Mouse (Mus musculus): Measurements from ENCODE around the gene D10Wsu102e. TPM values are rescaled to one million over a fixed set of nuclear protein-coding genes. Genes with fewer than 3 reads are reported as not detected.

D10Wsu102e gene
- polyA plus RNA-seq, 1 experiment from 2014 or later = 0.41 TPM

GRCm38 (mm10) chr10:83325903-83326302 is 34.1 kb upstream of the D10Wsu102e start:
- WGBS = 92% methylated on average over 1 of the region's 1 CpGs

GRCm38 (mm10) chr10:83326648-83327285 is 33.3 kb upstream of the D10Wsu102e start:
- 88% methylated on average over 14 of the region's 14 CpGs for WGBS
- H3K9me3 ChIP-seq (ENCODE audit: control insufficient read depth, low read length) = no peaks in the 10 kb centered on the region
- no peaks in the 10 kb centered on the region for H3K27me3 ChIP-seq (ENCODE audit: control insufficient read depth, insufficient read depth, low read length)
- ATAC-seq (ENCODE audit: insufficient number of reproducible peaks, insufficient read depth, low FRiP score, low read depth) = no peak
- no peak overlapping the region for H3K4me3 ChIP-seq (ENCODE audit: control insufficient read depth in 1 of 2, insufficient read depth in 1 of 2, low read depth in 1 of 2, low read length in 2 of 2)
- H3K27ac ChIP-seq (replicated peaks in 1 of 2; ENCODE audit: control insufficient read depth in 1 of 2, insufficient read depth in 1 of 2, low read depth in 2 of 2, low read length in 2 of 2) = no peak overlapping the region
- H3K36me3 ChIP-seq (ENCODE audit: control insufficient read depth, insufficient read depth, low read length) = no peaks in the 10 kb centered on the region
- H3K4me1 ChIP-seq (ENCODE audit: control insufficient read depth in 2 of 2, insufficient read depth in 2 of 2, low read length in 2 of 2) = no peaks in the 10 kb centered on the region
- H3K9ac ChIP-seq (ENCODE audit: low read length) = no peak overlapping the region
- H3K4me2 ChIP-seq (ENCODE audit: low read length) = no peak overlapping the region

More at GRCm38 (mm10) chr10:83325903-83326302, 34.1 kb upstream of the D10Wsu102e start:
- Histone ChIP-seq H3K4me2 (ENCODE audit: low read length) (no peak overlapping the region), H3K27me3 (ENCODE audit: control insufficient read depth, insufficient read depth, low read length) (no peaks in the 10 kb centered on the region), H3K36me3 (ENCODE audit: control insufficient read depth, insufficient read depth, low read length) (no peaks in the 10 kb centered on the region), H3K27ac (replicated peaks in 1 of 2; ENCODE audit: control insufficient read depth in 1 of 2, insufficient read depth in 1 of 2, low read depth in 2 of 2, low read length in 2 of 2) (no peak overlapping the region), H3K9me3 (ENCODE audit: control insufficient read depth, low read length) (no peaks in the 10 kb centered on the region), H3K9ac (ENCODE audit: low read length) (no peak overlapping the region), H3K4me3 (ENCODE audit: control insufficient read depth in 1 of 2, insufficient read depth in 1 of 2, low read depth in 1 of 2, low read length in 2 of 2) (no peak overlapping the region), H3K4me1 (ENCODE audit: control insufficient read depth in 2 of 2, insufficient read depth in 2 of 2, low read length in 2 of 2) (no peaks in the 10 kb centered on the region)
- no peak for ATAC-seq (ENCODE audit: insufficient number of reproducible peaks, insufficient read depth, low FRiP score, low read depth)

GRCm38 (mm10) chr10:83328791-83329190 is 31.2 kb upstream of the D10Wsu102e start:
- H3K4me2 ChIP-seq (ENCODE audit: low read length) = no peak overlapping the region
- no peaks in the 10 kb centered on the region for H3K9me3 ChIP-seq (ENCODE audit: control insufficient read depth, low read length)
- no peak overlapping the region for H3K4me3 ChIP-seq (ENCODE audit: control insufficient read depth in 1 of 2, insufficient read depth in 1 of 2, low read depth in 1 of 2, low read length in 2 of 2)
- H3K4me1 ChIP-seq (ENCODE audit: control insufficient read depth in 2 of 2, insufficient read depth in 2 of 2, low read length in 2 of 2) = no peaks in the 10 kb centered on the region
- no peaks in the 10 kb centered on the region for H3K27me3 ChIP-seq (ENCODE audit: control insufficient read depth, insufficient read depth, low read length)
- H3K9ac ChIP-seq (ENCODE audit: low read length) = no peak overlapping the region
- H3K36me3 ChIP-seq (ENCODE audit: control insufficient read depth, insufficient read depth, low read length) = no peaks in the 10 kb centered on the region
- WGBS = 82% methylated on average over 5 of the region's 5 CpGs
- no peak for ATAC-seq (ENCODE audit: insufficient number of reproducible peaks, insufficient read depth, low FRiP score, low read depth)
- H3K27ac ChIP-seq (replicated peaks in 1 of 2; ENCODE audit: control insufficient read depth in 1 of 2, insufficient read depth in 1 of 2, low read depth in 2 of 2, low read length in 2 of 2) = no peak overlapping the region

- ATAC-seq (ENCODE audit: insufficient number of reproducible peaks, insufficient read depth, low FRiP score, low read depth) = no peak
- no peaks in the 10 kb centered on the region for H3K9me3 ChIP-seq (ENCODE audit: control insufficient read depth, low read length)
- WGBS = 79% methylated on average over 6 of the region's 6 CpGs
- no peak overlapping the region for H3K27ac ChIP-seq (replicated peaks in 1 of 2; ENCODE audit: control insufficient read depth in 1 of 2, insufficient read depth in 1 of 2, low read depth in 2 of 2, low read length in 2 of 2)
- H3K4me1 ChIP-seq (ENCODE audit: control insufficient read depth in 2 of 2, insufficient read depth in 2 of 2, low read length in 2 of 2) = no peaks in the 10 kb centered on the region
- H3K4me2 ChIP-seq (ENCODE audit: low read length) = no peak overlapping the region
- no peak overlapping the region for H3K4me3 ChIP-seq (ENCODE audit: control insufficient read depth in 1 of 2, insufficient read depth in 1 of 2, low read depth in 1 of 2, low read length in 2 of 2)
- peaks cover 15% of the 10 kb centered on the region for H3K27me3 ChIP-seq (ENCODE audit: control insufficient read depth, insufficient read depth, low read length)
- no peak overlapping the region for H3K9ac ChIP-seq (ENCODE audit: low read length)
- no peaks in the 10 kb centered on the region for H3K36me3 ChIP-seq (ENCODE audit: control insufficient read depth, insufficient read depth, low read length)
Observed at GRCm38 (mm10) chr10:83330336-83330735, 29.7 kb upstream of the D10Wsu102e start.

GRCm38 (mm10) chr10:83331811-83332210 is 28.2 kb upstream of the D10Wsu102e start:
- WGBS = 82% methylated on average over 5 of the region's 5 CpGs
- H3K4me1 ChIP-seq (ENCODE audit: control insufficient read depth in 2 of 2, insufficient read depth in 2 of 2, low read length in 2 of 2) = no peaks in the 10 kb centered on the region

GRCm38 (mm10) chr10:83332581-83332980 is 27.4 kb upstream of the D10Wsu102e start:
- Histone ChIP-seq H3K4me1 (ENCODE audit: control insufficient read depth in 2 of 2, insufficient read depth in 2 of 2, low read length in 2 of 2) (no peaks in the 10 kb centered on the region), H3K27me3 (ENCODE audit: control insufficient read depth, insufficient read depth, low read length) (peaks cover 33% of the 10 kb centered on the region), H3K9me3 (ENCODE audit: control insufficient read depth, low read length) (no peaks in the 10 kb centered on the region), H3K9ac (ENCODE audit: low read length) (no peak overlapping the region), H3K4me3 (ENCODE audit: control insufficient read depth in 1 of 2, insufficient read depth in 1 of 2, low read depth in 1 of 2, low read length in 2 of 2) (no peak overlapping the region), H3K4me2 (ENCODE audit: low read length) (no peak overlapping the region), H3K36me3 (ENCODE audit: control insufficient read depth, insufficient read depth, low read length) (no peaks in the 10 kb centered on the region), H3K27ac (replicated peaks in 1 of 2; ENCODE audit: control insufficient read depth in 1 of 2, insufficient read depth in 1 of 2, low read depth in 2 of 2, low read length in 2 of 2) (no peak overlapping the region)
- no peak for ATAC-seq (ENCODE audit: insufficient number of reproducible peaks, insufficient read depth, low FRiP score, low read depth)
- WGBS = 83% methylated on average over 11 of the region's 11 CpGs

More at GRCm38 (mm10) chr10:83331811-83332210, 28.2 kb upstream of the D10Wsu102e start:
- ATAC-seq (ENCODE audit: insufficient number of reproducible peaks, insufficient read depth, low FRiP score, low read depth) = no peak
- no peak overlapping the region for H3K27ac ChIP-seq (replicated peaks in 1 of 2; ENCODE audit: control insufficient read depth in 1 of 2, insufficient read depth in 1 of 2, low read depth in 2 of 2, low read length in 2 of 2)
- H3K27me3 ChIP-seq (ENCODE audit: control insufficient read depth, insufficient read depth, low read length) = peaks cover 27% of the 10 kb centered on the region
- H3K36me3 ChIP-seq (ENCODE audit: control insufficient read depth, insufficient read depth, low read length) = no peaks in the 10 kb centered on the region
- no peak overlapping the region for H3K9ac ChIP-seq (ENCODE audit: low read length)
- H3K9me3 ChIP-seq (ENCODE audit: control insufficient read depth, low read length) = no peaks in the 10 kb centered on the region
- H3K4me3 ChIP-seq (ENCODE audit: control insufficient read depth in 1 of 2, insufficient read depth in 1 of 2, low read depth in 1 of 2, low read length in 2 of 2) = no peak overlapping the region
- no peak overlapping the region for H3K4me2 ChIP-seq (ENCODE audit: low read length)

- no peak for ATAC-seq (ENCODE audit: insufficient number of reproducible peaks, insufficient read depth, low FRiP score, low read depth)
- H3K27me3 ChIP-seq (ENCODE audit: control insufficient read depth, insufficient read depth, low read length) = peaks cover 48% of the 10 kb centered on the region
- WGBS = 39% methylated on average over 7 of the region's 7 CpGs
Observed at GRCm38 (mm10) chr10:83336336-83336735, 23.7 kb upstream of the D10Wsu102e start.

More at GRCm38 (mm10) chr10:83336336-83336735, 23.7 kb upstream of the D10Wsu102e start:
- Histone ChIP-seq H3K9me3 (ENCODE audit: control insufficient read depth, low read length) (no peaks in the 10 kb centered on the region), H3K9ac (ENCODE audit: low read length) (no peak overlapping the region), H3K36me3 (ENCODE audit: control insufficient read depth, insufficient read depth, low read length) (no peaks in the 10 kb centered on the region), H3K4me1 (ENCODE audit: control insufficient read depth in 2 of 2, insufficient read depth in 2 of 2, low read length in 2 of 2) (no peaks in the 10 kb centered on the region), H3K4me2 (ENCODE audit: low read length) (no peak overlapping the region), H3K4me3 (ENCODE audit: control insufficient read depth in 1 of 2, insufficient read depth in 1 of 2, low read depth in 1 of 2, low read length in 2 of 2) (no peak overlapping the region), H3K27ac (replicated peaks in 1 of 2; ENCODE audit: control insufficient read depth in 1 of 2, insufficient read depth in 1 of 2, low read depth in 2 of 2, low read length in 2 of 2) (no peak overlapping the region)

Measured in heart, embryonic 14.5 days (tissue).